Mouse (Mus musculus) MEL (cell line): ENCODE measurements around the gene Wnt3. TPM values are rescaled to one million over a fixed set of nuclear protein-coding genes. Genes with fewer than 3 reads are reported as not detected.

Experiments
- DNase-seq: peaks from one replicate; pipeline ENCODE4 v3.0.0; 2011; ENCODE audit warnings: low read depth, low spot score
- H3K27ac ChIP-seq: 2 replicates; pipeline ENCODE4 v1.5.1; 2012; ENCODE audit warnings: low read depth, mild to moderate bottlenecking, control low read depth, low read length, moderate library complexity; ENCODE audit not compliant: control insufficient read depth
- H3K27me3 ChIP-seq, 2 experiments: fragments of 150-350 bp in 1 of 2; sonication (generic) in 1 of 2; 2 replicates each; pipeline ENCODE4 v1.6.1; 2012; ENCODE audit warnings: low read length in 2 of 2, mild to moderate bottlenecking in 2 of 2, improper control_type of control experiment in 1 of 2, moderate library complexity in 1 of 2; ENCODE audit not compliant: insufficient read depth in 2 of 2, control insufficient read depth in 1 of 2
- H3K36me3 ChIP-seq, 2 experiments: 2 replicates each; pipeline ENCODE4 v1.6.1; 2012 to 2014; ENCODE audit warnings: low read length in 2 of 2, improper control_type of control experiment in 1 of 2, inconsistent platforms in 1 of 2, mild to moderate bottlenecking in 1 of 2; ENCODE audit not compliant: insufficient read depth in 2 of 2, control insufficient read depth in 1 of 2
- H3K4me1 ChIP-seq, 2 experiments: fragments of 150-350 bp in 1 of 2; sonication (generic) in 1 of 2; 2 replicates each; pipeline ENCODE4 v1.6.1; 2012; ENCODE audit warnings: low read length in 2 of 2, improper control_type of control experiment in 1 of 2, mild to moderate bottlenecking in 1 of 2; ENCODE audit not compliant: insufficient read depth in 2 of 2, control insufficient read depth in 1 of 2
- H3K4me3 ChIP-seq, 2 experiments: fragments of 150-350 bp in 1 of 2; sonication (generic) in 1 of 2; 2 replicates each; pipeline ENCODE4 v1.5.1; 2012; ENCODE audit warnings: low read depth in 2 of 2, low read length in 2 of 2, mild to moderate bottlenecking in 2 of 2, moderate library complexity in 2 of 2, control low read depth in 1 of 2, improper control_type of control experiment in 1 of 2; ENCODE audit not compliant: control insufficient read depth in 1 of 2, insufficient read depth in 1 of 2
- H3K79me2 ChIP-seq: 2 replicates; pipeline ENCODE4 v1.6.1; 2012; ENCODE audit warnings: mild to moderate bottlenecking, low read length, moderate library complexity; ENCODE audit not compliant: control insufficient read depth, poor library complexity, insufficient read depth
- H3K9ac ChIP-seq: 2 replicates; pipeline ENCODE4 v1.6.1; 2012; ENCODE audit warnings: low read depth, mild to moderate bottlenecking, control low read depth, low read length, moderate library complexity; ENCODE audit not compliant: control insufficient read depth, poor library complexity, severe bottlenecking
- H3K9me3 ChIP-seq: fragments of 150-350 bp; sonication (generic); replicated peaks from 2 replicates; pipeline ENCODE4 v1.6.1; 2012; ENCODE audit warnings: mild to moderate bottlenecking, low read length, improper control_type of control experiment, moderate library complexity; ENCODE audit not compliant: insufficient read depth
- CHD1 ChIP-seq: IDR thresholded peaks from 2 replicates; pipeline ENCODE4 v1.6.1; 2012; ENCODE audit warnings: low read depth, mild to moderate bottlenecking, inconsistent platforms, low read length, improper control_type of control experiment
- CTCF ChIP-seq, 3 experiments: IDR thresholded peaks in 2 of 3; conservative IDR thresholded peaks in 1 of 3; 2 replicates each; pipeline ENCODE4 v1.5.1; 2011 to 2012; ENCODE audit warnings: low read length in 3 of 3, low read depth in 2 of 3, mild to moderate bottlenecking in 2 of 3, improper control_type of control experiment in 1 of 3, inconsistent platforms in 1 of 3, mixed read lengths in 1 of 3, moderate library complexity in 1 of 3; ENCODE audit not compliant: control insufficient read depth in 1 of 3, insufficient read depth in 1 of 3, poor library complexity in 1 of 3, severe bottlenecking in 1 of 3
- E2F4 ChIP-seq: IDR thresholded peaks from 2 replicates; pipeline ENCODE4 v1.6.1; 2011; ENCODE audit warnings: low read depth, low read length, improper control_type of control experiment, borderline replicate concordance
- ELF1 ChIP-seq: IDR thresholded peaks from 2 replicates; pipeline ENCODE4 v1.6.1; 2014; ENCODE audit warnings: low read depth, mild to moderate bottlenecking, inconsistent platforms, low read length, improper control_type of control experiment, moderate library complexity
- EP300 ChIP-seq, 2 experiments: IDR thresholded peaks; 2 replicates each; pipeline ENCODE4 v1.6.1; 2011; ENCODE audit warnings: improper control_type of control experiment in 2 of 2, low read length in 2 of 2, low read depth in 1 of 2, mild to moderate bottlenecking in 1 of 2
- ETS1 ChIP-seq: IDR thresholded peaks from 2 replicates; pipeline ENCODE4 v1.6.1; 2012; ENCODE audit warnings: low read depth, mild to moderate bottlenecking, inconsistent platforms, low read length, improper control_type of control experiment, moderate library complexity
- GABPA ChIP-seq: IDR thresholded peaks from 2 replicates; pipeline ENCODE4 v1.6.1; 2012; ENCODE audit warnings: low read depth, mild to moderate bottlenecking, inconsistent platforms, low read length, improper control_type of control experiment, moderate library complexity
- JUND ChIP-seq: IDR thresholded peaks from 2 replicates; pipeline ENCODE4 v1.6.1; 2011; ENCODE audit warnings: low read depth, mild to moderate bottlenecking, improper control_type of control experiment, low read length
- KAT2A ChIP-seq: conservative IDR thresholded peaks from 2 replicates; pipeline ENCODE4 v1.6.1; 2012; ENCODE audit warnings: low read depth, low read length, improper control_type of control experiment, inconsistent platforms
- MAFK ChIP-seq: IDR thresholded peaks from 2 replicates; pipeline ENCODE4 v1.6.1; 2011; ENCODE audit warnings: low read depth, mild to moderate bottlenecking, low read length, improper control_type of control experiment, borderline replicate concordance
- MAX ChIP-seq: IDR thresholded peaks from 2 replicates; pipeline ENCODE4 v1.6.1; 2011; ENCODE audit warnings: low read length, improper control_type of control experiment
- MAZ ChIP-seq: IDR thresholded peaks from 2 replicates; pipeline ENCODE4 v1.6.1; 2012; ENCODE audit warnings: low read depth, mild to moderate bottlenecking, inconsistent platforms, low read length, improper control_type of control experiment
- MEF2A ChIP-seq: IDR thresholded peaks from 2 replicates; pipeline ENCODE4 v1.6.1; 2014; ENCODE audit warnings: low read depth, mild to moderate bottlenecking, inconsistent platforms, low read length, improper control_type of control experiment; ENCODE audit not compliant: poor library complexity, insufficient replicate concordance, severe bottlenecking; ENCODE audit errors: extremely low read depth
- MYC ChIP-seq: IDR thresholded peaks from 2 replicates; pipeline ENCODE4 v1.6.1; 2011; ENCODE audit warnings: low read depth, mild to moderate bottlenecking, low read length, improper control_type of control experiment, moderate library complexity
- NELFE ChIP-seq: IDR thresholded peaks from 2 replicates; pipeline ENCODE4 v1.6.1; 2011; ENCODE audit warnings: low read depth, low read length, improper control_type of control experiment
- NRF1 ChIP-seq: IDR thresholded peaks from 2 replicates; pipeline ENCODE4 v1.6.1; 2014; ENCODE audit warnings: low read depth, mild to moderate bottlenecking, inconsistent platforms, low read length, improper control_type of control experiment, moderate library complexity; ENCODE audit not compliant: poor library complexity, insufficient read depth, severe bottlenecking
- POLR2AphosphoS5 ChIP-seq: IDR thresholded peaks from 2 replicates; pipeline ENCODE4 v1.6.1; 2012; ENCODE audit warnings: low read depth, borderline replicate concordance, mild to moderate bottlenecking, inconsistent platforms, low read length, moderate library complexity, mixed read lengths
- RCOR1 ChIP-seq: IDR thresholded peaks from 2 replicates; pipeline ENCODE4 v1.6.1; 2012; ENCODE audit warnings: low read depth, mild to moderate bottlenecking, inconsistent platforms, low read length, improper control_type of control experiment
- SIN3A ChIP-seq: IDR thresholded peaks from 2 replicates; pipeline ENCODE4 v1.6.1; 2012; ENCODE audit warnings: low read length, improper control_type of control experiment, inconsistent platforms
- USF2 ChIP-seq, 2 experiments: IDR thresholded peaks; 2 replicates each; pipeline ENCODE4 v1.6.1; 2011 to 2012; ENCODE audit warnings: improper control_type of control experiment in 2 of 2, low read length in 2 of 2, borderline replicate concordance in 1 of 2, inconsistent platforms in 1 of 2, low read depth in 1 of 2, mild to moderate bottlenecking in 1 of 2; ENCODE audit not compliant: insufficient read depth in 1 of 2
- ZC3H11A ChIP-seq: IDR thresholded peaks from 2 replicates; pipeline ENCODE4 v1.6.1; 2012; ENCODE audit warnings: low read depth, mild to moderate bottlenecking, inconsistent platforms, low read length, improper control_type of control experiment
- ZKSCAN1 ChIP-seq: IDR thresholded peaks from 2 replicates; pipeline ENCODE4 v1.6.1; 2012; ENCODE audit warnings: low read depth, mild to moderate bottlenecking, inconsistent platforms, low read length, improper control_type of control experiment, moderate library complexity
- ZNF384 ChIP-seq: IDR thresholded peaks from 2 replicates; pipeline ENCODE4 v1.6.1; 2012; ENCODE audit warnings: low read depth, mild to moderate bottlenecking, inconsistent platforms, low read length, improper control_type of control experiment
- polyA plus RNA-seq, 2 experiments: library from polyadenylated mRNA; stranded (reverse) in 1 of 2; unstranded in 1 of 2; fragments of >175 nt in 1 of 2; fragments of >200 nt in 1 of 2; gene quantifications; 2 replicates each; pipeline versions ENCODE4 v1.2.1 to v1.2.4; 2012; ENCODE audit warnings: low replicate concordance in 2 of 2, low read depth in 1 of 2; ENCODE audit not compliant: insufficient read length in 2 of 2, insufficient read depth in 1 of 2, missing spikeins in 1 of 2
- total RNA-seq: library from RNA; depleted of rRNA; stranded (reverse); fragments of 300-350 nt; gene quantifications from 2 replicates; pipeline ENCODE4 v1.2.3, GENCODE M21; 2012

The Wnt3 gene
- total and polyA plus RNA-seq, 3 experiments = not detected

DNA sequence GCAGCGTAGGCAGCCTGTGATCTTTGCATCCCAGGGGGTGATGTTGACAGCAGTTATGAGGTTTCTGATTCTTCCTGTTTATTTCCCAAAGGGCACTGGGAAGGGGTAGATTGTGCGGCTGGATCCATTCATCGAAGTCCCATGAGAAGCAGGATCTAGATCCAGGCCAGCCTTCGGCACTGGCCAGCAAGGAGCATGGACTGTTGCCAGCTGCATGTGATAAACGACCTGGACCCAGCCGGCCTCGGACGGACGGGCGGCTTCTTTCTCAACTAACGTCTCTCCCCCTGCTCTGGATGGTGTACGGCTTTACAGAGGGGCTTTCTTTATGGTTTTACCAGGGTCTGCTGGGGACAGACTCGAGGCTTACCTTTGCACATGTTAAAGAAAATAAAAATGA, 42.0 kb downstream of the Wnt3 start (continued):
- TF ChIP-seq USF2 (IDR thresholded peaks at IDR 0.05; ENCODE audit: borderline replicate concordance in 1 of 2, insufficient read depth in 1 of 2, low read depth in 1 of 2, low read length in 2 of 2) (no peak), KAT2A (no peak)
- TF ChIP-seq, all 39 proteins: peak for 0

DNA sequence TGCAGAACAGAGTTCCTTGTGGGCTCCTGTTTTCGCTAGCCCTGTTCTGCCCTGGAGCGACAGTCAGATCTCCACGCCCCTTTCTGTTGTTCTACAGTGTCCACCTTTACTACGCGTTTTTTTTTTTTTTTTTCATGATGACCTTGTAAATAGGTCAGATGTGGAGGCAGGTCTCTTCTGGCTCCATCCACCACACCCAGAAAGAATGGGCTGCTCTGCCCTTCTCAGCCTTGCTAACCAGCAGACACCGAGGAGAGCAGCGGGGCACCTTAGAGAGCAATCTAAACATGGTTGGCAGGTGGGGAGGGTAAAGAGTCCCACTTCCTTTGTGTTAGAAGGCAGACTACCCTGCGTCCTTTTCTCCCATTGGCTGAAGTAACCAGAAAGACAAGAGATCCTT, 42.8 kb downstream of the Wnt3 start:
- no peaks in the 10 kb centered on the region for H3K9me3 ChIP-seq
- no peak overlapping the region for H3K27ac ChIP-seq
- DNase-seq = no peak
- H3K27me3 ChIP-seq = no peaks in the 10 kb centered on the region
- H3K36me3 ChIP-seq = no peaks in the 10 kb centered on the region
- TF ChIP-seq MAFK (no peak), MAZ (no peak), MAX (no peak), MEF2A (no peak), GABPA (no peak), NELFE (no peak), MYC (no peak), CHD1 (no peak), EP300 (IDR thresholded peaks at IDR 0.05; ENCODE audit: low read depth in 1 of 2, low read length in 2 of 2) (no peak), E2F4 (no peak), ZNF384 (no peak), SIN3A (no peak), JUND (no peak), POLR2AphosphoS5 (no peak), KAT2A (no peak), ETS1 (no peak), RCOR1 (no peak), USF2 (IDR thresholded peaks at IDR 0.05; ENCODE audit: borderline replicate concordance in 1 of 2, insufficient read depth in 1 of 2, low read depth in 1 of 2, low read length in 2 of 2) (no peak)
- TF ChIP-seq, all 39 proteins: peak for 0
- Histone ChIP-seq H3K4me1 (no peaks in the 10 kb centered on the region), H3K79me2 (no peaks in the 10 kb centered on the region), H3K4me3 (no peak overlapping the region), H3K9ac (no peak overlapping the region)

DNA sequence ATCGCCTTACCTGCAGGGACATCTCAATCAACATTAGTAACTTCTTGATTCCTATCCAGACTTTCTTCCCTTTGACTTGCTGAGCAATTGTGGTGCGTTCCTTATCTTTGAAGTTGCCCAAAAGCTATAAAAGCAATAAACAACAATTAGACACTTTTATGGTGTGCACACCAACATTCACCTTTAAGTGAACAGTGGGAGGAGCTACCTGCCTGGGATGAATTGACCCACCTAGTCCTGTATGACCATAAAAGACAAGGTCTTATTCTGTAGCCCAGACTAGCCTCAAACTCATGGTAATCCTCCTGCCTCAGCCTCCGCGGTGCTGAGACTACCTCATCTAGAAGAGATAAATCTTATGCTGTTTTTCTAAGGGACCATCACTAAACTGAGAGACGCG, 53.3 kb downstream of the Wnt3 start:
- Histone ChIP-seq H3K27ac (no peak overlapping the region), H3K9me3 (no peaks in the 10 kb centered on the region), H3K36me3 (no peaks in the 10 kb centered on the region), H3K4me1 (no peaks in the 10 kb centered on the region), H3K27me3 (no peaks in the 10 kb centered on the region), H3K4me3 (no peak overlapping the region), H3K9ac (no peak overlapping the region), H3K79me2 (no peaks in the 10 kb centered on the region)
- DNase-seq = no peak
- TF ChIP-seq CTCF (IDR thresholded peaks at IDR 0.05 in 2 of 3, conservative IDR thresholded peaks at IDR 0.05 in 1 of 3; ENCODE audit: control insufficient read depth in 1 of 3, insufficient read depth in 1 of 3, low read depth in 2 of 3, low read length in 3 of 3, poor library complexity in 1 of 3, severe bottlenecking in 1 of 3) (no peak), ZKSCAN1 (no peak), KAT2A (no peak), ZC3H11A (no peak), RCOR1 (no peak), JUND (no peak), ELF1 (no peak), NRF1 (no peak), GABPA (no peak)
